ENCODE assay signal across 8 mouse cellular contexts in genomic region chr9:106685249-106686101, GRCm38 (mm10). TPM values are rescaled to one million over a fixed set of nuclear protein-coding genes. Genes with fewer than 3 reads are reported as not detected.
DNase-seq lines count a peak whose midpoint lies in the region; ATAC-seq and TF ChIP-seq lines count a peak whose summit lies in the region.

Gene Tex264 (minus strand): TSS chr9:106685927.

- peaks cover 7% of the 10 kb centered on the region for H3K36me3 ChIP-seq in ES-Bruce4 (ENCODE audit: control insufficient read depth, insufficient read depth, low read length, poor library complexity, severe bottlenecking)
- peaks cover 10% of the 10 kb centered on the region; the same call in 1 of the 2 replicates for H3K36me3 ChIP-seq in forebrain, embryonic 13.5 days (ENCODE audit: poor library complexity, severe bottlenecking)
- peaks cover 6% of the 10 kb centered on the region; the same call in 1 of the 2 replicates for H3K36me3 ChIP-seq in lung, embryonic 14.5 days (ENCODE audit: insufficient read depth)
- H3K36me3 ChIP-seq in thymus, adult 2 months (ENCODE audit: control insufficient read depth, insufficient read depth, low read length): no peaks in the 10 kb centered on the region; the same call in 1 of the 2 replicates

- peak within 1 kb of the TSS; percentile 89 for H3K9ac ChIP-seq in ES-Bruce4 (ENCODE audit: low read depth, poor library complexity, severe bottlenecking)
- peak within 1 kb of the TSS; percentile 82 for H3K9ac ChIP-seq in forebrain, embryonic 13.5 days
- peak within 1 kb of the TSS; percentile 82 for H3K9ac ChIP-seq in lung, embryonic 14.5 days

- H3K27me3 ChIP-seq in ES-Bruce4 (ENCODE audit: control insufficient read depth, insufficient read depth, low read length, poor library complexity, severe bottlenecking): no peaks in the 10 kb centered on the region
- no peaks in the 10 kb centered on the region for H3K27me3 ChIP-seq in forebrain, embryonic 13.5 days
- no peaks in the 10 kb centered on the region for H3K27me3 ChIP-seq in lung, embryonic 14.5 days (ENCODE audit: insufficient read depth, low read length)
- H3K27me3 ChIP-seq in thymus, adult 2 months (ENCODE audit: control insufficient read depth, insufficient read depth, low read length): no peaks in the 10 kb centered on the region

- TF ChIP-seq EP300 in ES-Bruce4 (IDR thresholded peaks at IDR 0.05; ENCODE audit: insufficient read depth, low read depth, low read length): no peak

- no peak for TF ChIP-seq POLR2A in ES-Bruce4 (IDR thresholded peaks at IDR 0.05; ENCODE audit: insufficient read depth, low read length)
- TF ChIP-seq POLR2A in olfactory bulb, adult 2 months (IDR thresholded peaks at IDR 0.05; ENCODE audit: insufficient read depth, low read depth, low read length): peak; percentile 42; the same call in 1 of the 2 replicates
- TF ChIP-seq POLR2A in thymus, adult 2 months (IDR thresholded peaks at IDR 0.05; ENCODE audit: control insufficient read depth, extremely low read depth, insufficient read depth, low read length, poor library complexity): peak; percentile 44; the same call in 1 of the 2 replicates

- H3K4me2 ChIP-seq in forebrain, embryonic 13.5 days: peak within 1 kb of the TSS; percentile 94
- H3K4me2 ChIP-seq in lung, embryonic 14.5 days: peak within 1 kb of the TSS; percentile 85

- DNase-seq in c-Kit-positive CD71-positive TER-119-positive erythroid progenitor cells, embryonic 14.5 days (ENCODE audit: low spot score): peak; percentile 46
- peak; percentile 85 to 86 for DNase-seq in heart, postnatal 10 days
- peak; percentile 85 to 91 for DNase-seq in layer of hippocampus, adult 18-20 months (ENCODE audit: low spot score in 2 of 2)
- DNase-seq in lung, embryonic 14.5 days: peak; percentile 87
- peak; percentile 85 for DNase-seq in thymus, adult 2 months

- peak within 1 kb of the TSS; percentile 73 for H3K4me3 ChIP-seq in ES-Bruce4 (ENCODE audit: low read depth, low read length)
- H3K4me3 ChIP-seq in forebrain, embryonic 13.5 days: peak within 1 kb of the TSS; percentile 89
- H3K4me3 ChIP-seq in lung, embryonic 14.5 days (ENCODE audit: low read depth, low read length): peak within 1 kb of the TSS; percentile 78
- peak within 1 kb of the TSS; percentile 94 for H3K4me3 ChIP-seq in olfactory bulb, adult 2 months (ENCODE audit: insufficient read depth, low read depth, low read length)
- H3K4me3 ChIP-seq in thymus, adult 2 months (ENCODE audit: control insufficient read depth, insufficient read depth, low read length): peak within 1 kb of the TSS; percentile 65

- peaks cover 2% of the 10 kb centered on the region for H3K4me1 ChIP-seq in ES-Bruce4 (ENCODE audit: control insufficient read depth, insufficient read depth, low read length)
- H3K4me1 ChIP-seq in forebrain, embryonic 13.5 days: peaks cover 20% of the 10 kb centered on the region
- no peaks in the 10 kb centered on the region; the same call in 1 of the 2 replicates for H3K4me1 ChIP-seq in lung, embryonic 14.5 days (ENCODE audit: insufficient read depth)
- H3K4me1 ChIP-seq in olfactory bulb, adult 2 months (ENCODE audit: control insufficient read depth, insufficient read depth, low read length): peaks cover 28% of the 10 kb centered on the region
- peaks cover 9% of the 10 kb centered on the region for H3K4me1 ChIP-seq in thymus, adult 2 months (replicated peaks; ENCODE audit: control insufficient read depth, insufficient read depth, low read length)

- no peaks in the 10 kb centered on the region for H3K9me3 ChIP-seq in ES-Bruce4 (replicated peaks; ENCODE audit: control insufficient read depth, insufficient read depth, low read length, poor library complexity, severe bottlenecking)
- no peaks in the 10 kb centered on the region for H3K9me3 ChIP-seq in forebrain, embryonic 13.5 days (replicated peaks)
- H3K9me3 ChIP-seq in lung, embryonic 14.5 days (ENCODE audit: low read depth, low read length): no peaks in the 10 kb centered on the region

- ATAC-seq in forebrain, embryonic 13.5 days: peak; percentile 88
- peak; percentile 88 for ATAC-seq in lung, embryonic 14.5 days (ENCODE audit: insufficient read depth)

- intact Hi-C loops in heart, postnatal 10 days (cut with DNase I): loop anchor here (2.0 to 5.0 kb wide), 4 partner anchors 103 to 607 kb away; partner anchors contain the start of genes Rad54l2 and Rbm15b

- under 1% methylated on average over 85 of the region's 86 CpGs for WGBS in forebrain, embryonic 13.5 days
- WGBS in lung, embryonic 14.5 days: under 1% methylated on average over 84 of the region's 86 CpGs
- WGBS in olfactory bulb, adult 2 months: under 1% methylated on average over 74 of the region's 86 CpGs
- under 1% methylated on average over 85 of the region's 86 CpGs for WGBS in thymus, adult 2 months

- TF ChIP-seq CTCF in ES-Bruce4 (IDR thresholded peaks at IDR 0.05; ENCODE audit: low read depth, low read length): no peak
- no peak for TF ChIP-seq CTCF in lung, embryonic 14.5 days (IDR thresholded peaks at IDR 0.05; ENCODE audit: low read depth)
- TF ChIP-seq CTCF in olfactory bulb, adult 2 months (IDR thresholded peaks at IDR 0.05; ENCODE audit: insufficient read depth, low read depth, low read length): no peak
- no peak for TF ChIP-seq CTCF in thymus, adult 2 months (IDR thresholded peaks at IDR 0.05; ENCODE audit: borderline replicate concordance, control insufficient read depth, extremely low read depth, insufficient read depth, low read length, poor library complexity)

- H3K27ac ChIP-seq in ES-Bruce4 (ENCODE audit: insufficient read depth, low read length): peak within 1 kb of the TSS; percentile 93
- H3K27ac ChIP-seq in forebrain, embryonic 13.5 days: 0 out of 2 replicates have a peak within 1 kb of the TSS, but pooled peaks have one; percentile 6
- H3K27ac ChIP-seq in lung, embryonic 14.5 days (ENCODE audit: low read depth): peak within 1 kb of the TSS; percentile 65
- peak within 1 kb of the TSS; percentile 61 for H3K27ac ChIP-seq in olfactory bulb, adult 2 months (ENCODE audit: insufficient read depth, low read depth, low read length)
- H3K27ac ChIP-seq in thymus, adult 2 months (ENCODE audit: control insufficient read depth, insufficient read depth, low read length): peak within 1 kb of the TSS; percentile 12

RNA-seq across cellular contexts. Expression of gene Tex264, which starts in this region (rescaled TPM):
- 30.8 and 38.7 TPM in 2 replicates for polyA plus RNA-seq in ES-Bruce4 (2011; ENCODE audit: insufficient read depth, insufficient read length, low read depth, missing spikeins)
- 28.5 and 29.4 TPM in 2 replicates for polyA plus RNA-seq in forebrain, embryonic 13.5 days (2015; fragmentation: Nextera tagmentation; extraction: Ambion mirVana)
- total RNA-seq in heart, postnatal 10 days (2021): 10 to 100 TPM; 35.4 to 37.4 TPM
- total RNA-seq in layer of hippocampus, adult 18-20 months (2021): 10 to 100 TPM; 91.9 to 97.1 TPM
- polyA plus RNA-seq in lung, embryonic 14.5 days (2014; fragmentation: Nextera tagmentation; extraction: Ambion mirVana): 41.3 and 47.8 TPM in 2 replicates
- not detected in 2 replicates for polyA plus RNA-seq in olfactory bulb, adult 2 months (2012; ENCODE audit: insufficient read depth, insufficient read length, low replicate concordance, missing spikeins)
- 91.8 and 104 TPM in 2 replicates for polyA plus RNA-seq in thymus, adult 2 months (2012; rRNA removed)

Comparison
In these comparisons a context has a peak if more than half of its experiments do, and no peak if none do; other contexts are left out.
1. Peak in every context shown above with its lines: DNase-seq, ATAC-seq, H3K4me3 ChIP-seq and H3K27ac ChIP-seq.
2. RNA of gene Tex264 (polyA plus RNA-seq): 91.8 to 104 TPM in thymus, adult 2 months, 41.3 to 47.8 TPM in lung, embryonic 14.5 days, 30.8 to 38.7 TPM in ES-Bruce4 and 28.5 to 29.4 TPM in forebrain, embryonic 13.5 days; not detected in olfactory bulb, adult 2 months; every median in the first group is over 10 times any median in the second.
3. H3K27ac ChIP-seq: peak in every context shown above with its lines; median percentile 93 in ES-Bruce4; 65 in lung, embryonic 14.5 days; 61 in olfactory bulb, adult 2 months; 12 in thymus, adult 2 months; 6 in forebrain, embryonic 13.5 days.